Comparison of ENCODE assay signal across 19 mouse cellular contexts in genomic region chr15:77874310-77874709, GRCm38 (mm10). TPM values are rescaled to one million over a fixed set of nuclear protein-coding genes. Genes with fewer than 3 reads are reported as not detected.
DNase-seq lines count a peak whose midpoint lies in the region; ATAC-seq and TF ChIP-seq lines count a peak whose summit lies in the region.
"Had no signal": no experiment of that assay in that cellular context is flagged by ENCODE, and none has a peak within 500 bp of the region (broad histone marks: within the 10 kb centered on the region; RNA-seq: fewer than 3 reads in every experiment).

No protein-coding gene starts in this region.

- H3K4me2 ChIP-seq in kidney, embryonic 16.5 days (replicated peaks; ENCODE audit: low read depth, low read length), result no peak overlapping the region
- peak overlapping the region; percentile 29 for H3K4me2 ChIP-seq in liver, postnatal 0 days (ENCODE audit: low read depth, low read length)
- H3K4me2 ChIP-seq: forebrain, embryonic 13.5 days; hindbrain, embryonic 12.5 days had no signal

- WGBS in kidney, embryonic 16.5 days, result 48% methylated on average over 4 of the region's 4 CpGs
- 40% methylated on average over 4 of the region's 4 CpGs for WGBS in liver, postnatal 0 days (ENCODE audit: insufficient replicate concordance)

- DNase-seq in adrenal gland, adult 2 months, result peak; percentile 51
- DNase-seq in adrenal gland, postnatal 4 days (ENCODE audit: low spot score in 2 of 2), result no peak
- no peak for DNase-seq in kidney, adult 8-10 months
- peak; percentile 41 for DNase-seq in 416B (ENCODE audit: low read depth)
- DNase-seq in liver, postnatal 0 days, result no peak
- no peak for DNase-seq in c-Kit-positive CD71-positive TER-119-positive erythroid progenitor cells, embryonic 14.5 days (ENCODE audit: low spot score)
- DNase-seq in layer of hippocampus, adult 8-10 months (ENCODE audit: low spot score in 2 of 2), result no peak
- DNase-seq: adrenal gland, postnatal 14 days; cerebellum, adult 8-10 months; gastrocnemius, postnatal 36 days; heart, postnatal 10 days; right cerebral cortex, postnatal 14 days; thymus, adult 2 months had no signal

- no peaks in the 10 kb centered on the region for H3K9me3 ChIP-seq in kidney, embryonic 16.5 days (ENCODE audit: low read length)
- no peaks in the 10 kb centered on the region for H3K9me3 ChIP-seq in liver, postnatal 0 days (ENCODE audit: low read length)
- H3K9me3 ChIP-seq: forebrain, embryonic 13.5 days; hindbrain, embryonic 12.5 days had no signal

- H3K9ac ChIP-seq in kidney, embryonic 16.5 days (replicated peaks; ENCODE audit: low read length), result no peak overlapping the region
- H3K9ac ChIP-seq in liver, postnatal 0 days (replicated peaks), result no peak overlapping the region
- H3K9ac ChIP-seq: forebrain, embryonic 13.5 days; hindbrain, embryonic 12.5 days had no signal

- no peak for TF ChIP-seq EP300 in liver, postnatal 0 days (IDR thresholded peaks at IDR 0.05; ENCODE audit: low read depth)

- no peak for ATAC-seq in kidney, embryonic 16.5 days (ENCODE audit: low FRiP score, low TSS enrichment)
- ATAC-seq in liver, postnatal 0 days, result peak; percentile 43; the same call in 1 of the 2 replicates
- ATAC-seq: activated CD4-positive, CD25-positive, alpha-beta regulatory T cell, adult 4 months; forebrain, embryonic 13.5 days; inflammation-experienced regulatory T-cells, adult 6 months; midbrain, embryonic 16.5 days had no signal

- peaks cover 10% of the 10 kb centered on the region for H3K4me1 ChIP-seq in kidney, embryonic 16.5 days (ENCODE audit: insufficient read depth, low read length)
- H3K4me1 ChIP-seq in liver, postnatal 0 days (ENCODE audit: insufficient read depth), result peaks cover 7% of the 10 kb centered on the region; the same call in 1 of the 2 replicates
- H3K4me1 ChIP-seq: forebrain, embryonic 13.5 days; hindbrain, embryonic 12.5 days had no signal

- no peak for TF ChIP-seq CTCF in liver, postnatal 0 days (IDR thresholded peaks at IDR 0.05; ENCODE audit: low read depth)

- H3K27me3 ChIP-seq in kidney, embryonic 16.5 days (ENCODE audit: insufficient read depth, low read length), result no peaks in the 10 kb centered on the region
- no peaks in the 10 kb centered on the region for H3K27me3 ChIP-seq in liver, postnatal 0 days (ENCODE audit: insufficient read depth, low read length)
- H3K27me3 ChIP-seq: forebrain, embryonic 13.5 days; hindbrain, embryonic 12.5 days had no signal

- no peak overlapping the region for H3K4me3 ChIP-seq in kidney, embryonic 16.5 days (ENCODE audit: low read length)
- no peak overlapping the region for H3K4me3 ChIP-seq in liver, postnatal 0 days (ENCODE audit: low read depth, low read length)
- H3K4me3 ChIP-seq: forebrain, embryonic 13.5 days; hindbrain, embryonic 12.5 days had no signal

- H3K36me3 ChIP-seq in kidney, embryonic 16.5 days (ENCODE audit: insufficient read depth, low read length), result no peaks in the 10 kb centered on the region
- no peaks in the 10 kb centered on the region for H3K36me3 ChIP-seq in liver, postnatal 0 days (replicated peaks; ENCODE audit: insufficient read depth, low read length)
- H3K36me3 ChIP-seq: hindbrain, embryonic 12.5 days had no signal

- peak overlapping the region; percentile 66; the same call in 1 of the 2 replicates for H3K27ac ChIP-seq in kidney, embryonic 16.5 days (ENCODE audit: low read length)
- H3K27ac ChIP-seq in liver, postnatal 0 days (ENCODE audit: low read depth), result peak overlapping the region; percentile 13; the same call in 1 of the 2 replicates
- H3K27ac ChIP-seq: forebrain, embryonic 13.5 days; hindbrain, embryonic 12.5 days had no signal

RNA-seq across cellular contexts. Expression of gene Myh9, which starts 32.3 kb away (rescaled TPM):
- 100 to 1,000 TPM; 280 to 306 TPM for total RNA-seq in adrenal gland, adult 2 months (2021)
- polyA plus RNA-seq in adrenal gland, adult 2 months (2012; rRNA removed), result 45.4 and 51.9 TPM in 2 replicates
- total RNA-seq in adrenal gland, postnatal 4 days (2021), result 100 to 1,000 TPM; 251 to 311 TPM
- 55.4 and 64.5 TPM in 2 replicates for polyA plus RNA-seq in kidney, embryonic 16.5 days (2015; fragmentation: Nextera tagmentation; extraction: Ambion mirVana)
- 17.7 and 22.4 TPM in 2 replicates for polyA plus RNA-seq in liver, postnatal 0 days (2015; fragmentation: Nextera tagmentation; extraction: Ambion mirVana)
- 100 to 1,000 TPM in 3 of 4 experiments, 10 to 100 TPM in 1; 89.0 to 116 (median 104) TPM for total RNA-seq in layer of hippocampus, adult 8-10 months (2022)

RNA-seq across cellular contexts. Expression of gene Txn2, which starts 54.5 kb away (rescaled TPM):
- 100 to 1,000 TPM; 538 to 652 TPM for total RNA-seq in adrenal gland, adult 2 months (2021)
- polyA plus RNA-seq in adrenal gland, adult 2 months (2012; rRNA removed), result 1,033 and 1,131 TPM in 2 replicates
- total RNA-seq in adrenal gland, postnatal 4 days (2021), result 100 to 1,000 TPM; 271 to 275 TPM
- polyA plus RNA-seq in kidney, embryonic 16.5 days (2015; fragmentation: Nextera tagmentation; extraction: Ambion mirVana), result 275 and 307 TPM in 2 replicates
- 258 and 261 TPM in 2 replicates for polyA plus RNA-seq in liver, postnatal 0 days (2015; fragmentation: Nextera tagmentation; extraction: Ambion mirVana)
- total RNA-seq in layer of hippocampus, adult 8-10 months (2022), result 100 to 1,000 TPM; 119 to 130 (median 128) TPM

Comparison
In these comparisons a context has a peak if more than half of its experiments do, and no peak if none do; other contexts are left out.
1. DNase-seq: peak in adrenal gland, adult 2 months (single experiment) and 416B (single experiment); none in adrenal gland, postnatal 4 days (0 of 2), kidney, adult 8-10 months (0 of 2), liver, postnatal 0 days (single experiment), c-Kit-positive CD71-positive TER-119-positive erythroid progenitor cells, embryonic 14.5 days (single experiment) and layer of hippocampus, adult 8-10 months (0 of 2).